Mouse (Mus musculus): Measurements from ENCODE around the gene Fxyd1. TPM values are rescaled to one million over a fixed set of nuclear protein-coding genes. Genes with fewer than 3 reads are reported as not detected.

Fxyd1 gene
- total and polyA plus RNA-seq, 3 experiments: 0.22 TPM; not detected in 2

DNA sequence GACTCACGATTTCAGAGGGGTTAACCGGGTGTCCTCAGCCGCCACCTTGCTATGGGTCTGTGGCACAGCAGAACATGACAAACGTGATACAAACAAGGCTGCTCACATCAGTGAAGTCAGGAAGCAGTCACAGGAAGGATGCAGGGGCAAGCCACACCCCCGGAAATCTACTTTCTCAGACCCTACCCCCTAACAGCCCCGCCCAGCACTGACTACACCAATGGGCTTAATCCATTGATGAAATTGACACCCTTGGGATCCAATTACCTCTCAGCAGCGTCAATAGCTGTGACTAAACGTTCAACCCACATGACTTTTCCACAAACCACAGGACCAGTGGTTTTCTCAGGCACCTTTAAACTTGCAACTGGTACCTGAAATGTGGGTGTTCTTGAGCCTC lies 28.4 kb downstream of the Fxyd1 start:
- Histone ChIP-seq H3K36me3 (ENCODE audit: control insufficient read depth in 1 of 2, insufficient read depth in 2 of 2, low read length in 2 of 2) (no peaks in the 10 kb centered on the region), H3K4me3 (ENCODE audit: control insufficient read depth in 1 of 2, insufficient read depth in 1 of 2, low read depth in 2 of 2, low read length in 2 of 2) (no peak overlapping the region), H3K4me1 (ENCODE audit: control insufficient read depth in 1 of 2, insufficient read depth in 2 of 2, low read length in 2 of 2) (peaks cover 0 to 4% of the 10 kb centered on the region in 2 experiments; a peak in 2 of 4 replicates), H3K9ac (ENCODE audit: control insufficient read depth, low read depth, low read length, poor library complexity, severe bottlenecking) (no peak overlapping the region), H3K27ac (ENCODE audit: control insufficient read depth, low read depth, low read length) (no peak overlapping the region), H3K27me3 (ENCODE audit: control insufficient read depth in 1 of 2, insufficient read depth in 2 of 2, low read length in 2 of 2) (no peaks in the 10 kb centered on the region; a peak in 2 of 4 replicates), H3K9me3 (replicated peaks; ENCODE audit: insufficient read depth, low read length) (no peaks in the 10 kb centered on the region), H3K79me2 (ENCODE audit: control insufficient read depth, insufficient read depth, low read length, poor library complexity) (no peaks in the 10 kb centered on the region)
- peak; percentile 20 for DNase-seq (ENCODE audit: low read depth, low spot score)
- no peak for TF ChIP-seq NRF1 (IDR thresholded peaks at IDR 0.05; ENCODE audit: insufficient read depth, low read depth, low read length, poor library complexity, severe bottlenecking)
- no peak for TF ChIP-seq CHD2 (IDR thresholded peaks at IDR 0.05; ENCODE audit: low read length)
- no peak for TF ChIP-seq CTCF (IDR thresholded peaks at IDR 0.05 in 2 of 3, conservative IDR thresholded peaks at IDR 0.05 in 1 of 3; ENCODE audit: control insufficient read depth in 1 of 3, insufficient read depth in 1 of 3, low read depth in 2 of 3, low read length in 3 of 3, poor library complexity in 1 of 3, severe bottlenecking in 1 of 3)
- TF ChIP-seq RCOR1 (IDR thresholded peaks at IDR 0.05; ENCODE audit: low read depth, low read length): no peak
- no peak for TF ChIP-seq GABPA (IDR thresholded peaks at IDR 0.05; ENCODE audit: low read depth, low read length)
- TF ChIP-seq SIN3A (IDR thresholded peaks at IDR 0.05; ENCODE audit: low read length): no peak
- TF ChIP-seq ZKSCAN1 (IDR thresholded peaks at IDR 0.05; ENCODE audit: low read depth, low read length): no peak
- no peak for TF ChIP-seq BHLHE40 (IDR thresholded peaks at IDR 0.05; ENCODE audit: borderline replicate concordance, low read depth, low read length)
- no peak for TF ChIP-seq NELFE (IDR thresholded peaks at IDR 0.05; ENCODE audit: low read depth, low read length)
- TF ChIP-seq JUND (IDR thresholded peaks at IDR 0.05; ENCODE audit: low read depth, low read length): no peak
- TF ChIP-seq TCF12 (IDR thresholded peaks at IDR 0.05; ENCODE audit: low read depth, low read length): no peak

DNA sequence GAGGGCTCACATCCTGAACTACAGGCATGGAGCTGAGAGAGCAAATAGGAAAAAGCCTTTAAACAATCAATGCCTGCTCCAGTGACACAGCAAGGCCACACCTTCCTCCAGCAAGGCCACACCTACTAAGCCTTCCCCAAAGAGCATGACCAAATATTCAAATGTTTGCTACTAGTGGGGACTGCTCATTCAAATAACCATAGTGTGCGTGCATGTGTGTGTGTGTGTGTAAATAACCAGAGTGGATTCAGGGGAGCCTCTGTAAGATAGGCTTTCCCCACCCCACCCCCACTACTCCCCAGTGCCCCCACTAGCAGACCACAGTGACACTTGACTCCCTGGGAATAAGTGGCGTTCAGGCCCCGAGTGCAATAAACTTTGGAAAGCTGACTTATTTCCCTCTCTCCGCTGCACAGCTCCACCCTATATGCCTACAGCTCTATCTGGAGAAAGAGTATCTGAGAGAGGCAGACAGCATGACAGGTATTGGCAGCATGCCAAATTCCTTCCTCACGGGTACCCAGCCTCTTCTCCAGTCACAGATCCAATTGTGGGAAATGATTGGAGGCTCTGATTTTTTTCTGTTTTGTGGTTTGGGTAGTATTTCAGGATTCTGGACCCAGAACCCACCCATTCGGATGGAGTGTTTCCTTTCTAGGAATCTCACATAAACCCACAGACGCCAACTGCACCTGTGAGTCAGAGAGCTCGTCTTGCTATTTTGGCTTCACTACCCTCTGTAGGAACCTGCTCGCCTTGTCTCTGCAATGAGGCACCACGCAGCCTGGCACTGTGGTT lies 39.7 kb downstream of the Fxyd1 start:
- H3K9me3 ChIP-seq (replicated peaks; ENCODE audit: insufficient read depth, low read length): no peaks in the 10 kb centered on the region
- DNase-seq (ENCODE audit: low read depth, low spot score): peak; percentile 73
- H3K9ac ChIP-seq (ENCODE audit: control insufficient read depth, low read depth, low read length, poor library complexity, severe bottlenecking): no peak overlapping the region
- peaks cover 0 to 7% of the 10 kb centered on the region in 2 experiments; a peak in 2 of 4 replicates for H3K4me1 ChIP-seq (ENCODE audit: control insufficient read depth in 1 of 2, insufficient read depth in 2 of 2, low read length in 2 of 2)
- TF ChIP-seq EP300 (IDR thresholded peaks at IDR 0.05; ENCODE audit: low read depth in 1 of 2, low read length in 2 of 2): peak; percentile 48 to 64
- TF ChIP-seq MXI1 (IDR thresholded peaks at IDR 0.05; ENCODE audit: low read depth, low read length): 0 out of 2 replicates have a peak, but pooled peaks have one; percentile 17
- TF ChIP-seq RCOR1 (IDR thresholded peaks at IDR 0.05; ENCODE audit: low read depth, low read length): peak; percentile 85
- TF ChIP-seq SIN3A (IDR thresholded peaks at IDR 0.05; ENCODE audit: low read length): no peak
- 0 out of 2 replicates have a peak, but pooled peaks have one; percentile 27 for TF ChIP-seq TCF12 (IDR thresholded peaks at IDR 0.05; ENCODE audit: low read depth, low read length)
- TF ChIP-seq RAD21 (IDR thresholded peaks at IDR 0.05; ENCODE audit: low read depth, low read length): no peak
- TF ChIP-seq GATA1 (IDR thresholded peaks at IDR 0.05; ENCODE audit: low read depth, low read length): peak; percentile 41
- H3K27ac ChIP-seq (ENCODE audit: control insufficient read depth, low read depth, low read length): no peak overlapping the region
- no peaks in the 10 kb centered on the region; a peak in 1 of 4 replicates for H3K27me3 ChIP-seq (ENCODE audit: control insufficient read depth in 1 of 2, insufficient read depth in 2 of 2, low read length in 2 of 2)
- H3K4me3 ChIP-seq (ENCODE audit: control insufficient read depth in 1 of 2, insufficient read depth in 1 of 2, low read depth in 2 of 2, low read length in 2 of 2): no peak overlapping the region
- no peaks in the 10 kb centered on the region for H3K79me2 ChIP-seq (ENCODE audit: control insufficient read depth, insufficient read depth, low read length, poor library complexity)
- no peaks in the 10 kb centered on the region; a peak in 1 of 4 replicates for H3K36me3 ChIP-seq (ENCODE audit: control insufficient read depth in 1 of 2, insufficient read depth in 2 of 2, low read length in 2 of 2)

Measured in MEL (cell line).